Comparison of ENCODE assay signal across 8 mouse cellular contexts in the genomic region with DNA sequence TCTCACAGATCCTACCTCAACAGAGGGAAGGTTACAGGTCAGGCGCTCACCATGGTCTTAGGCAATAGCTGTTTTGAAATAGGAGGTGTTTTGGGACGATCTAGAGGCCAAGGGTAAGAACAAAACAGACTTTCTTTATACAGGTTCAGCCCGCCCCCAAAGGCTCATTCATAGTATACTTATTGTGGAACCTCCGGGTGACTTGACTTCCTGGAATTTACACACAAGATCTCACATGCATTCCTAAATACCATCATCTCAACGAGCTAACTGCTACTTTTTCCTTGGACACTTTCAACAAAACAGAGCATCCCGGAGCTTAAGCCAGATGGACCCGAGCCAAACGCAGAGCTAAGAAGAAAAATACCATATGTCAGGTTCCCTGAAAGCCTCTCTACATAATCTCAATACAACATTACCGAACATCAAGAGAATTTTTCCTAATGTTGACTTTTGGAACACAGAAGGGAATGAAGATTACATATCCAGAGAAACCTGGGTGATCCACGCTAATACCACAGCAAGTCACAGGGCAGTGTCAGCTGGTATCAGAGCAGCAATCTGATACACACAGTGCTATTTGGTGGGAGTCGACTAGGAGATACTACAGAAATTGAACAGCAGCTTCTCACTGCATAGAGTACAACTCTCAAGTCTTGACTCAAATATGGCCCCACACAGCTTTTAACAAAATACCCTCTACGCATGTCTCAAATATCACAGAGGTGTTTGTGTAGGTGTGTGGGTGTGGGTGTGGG. TPM values are rescaled to one million over a fixed set of nuclear protein-coding genes. Genes with fewer than 3 reads are reported as not detected.
A peak's percentile ranks its signal among the peaks of the same experiment; 100 is the strongest.
DNase-seq lines count a peak whose midpoint lies in the region; ATAC-seq and TF ChIP-seq lines count a peak whose summit lies in the region.

No protein-coding gene starts in this region.

- no peak overlapping the region for H3K4me2 ChIP-seq in lung, embryonic 16.5 days (ENCODE audit: low read depth, low read length)
- H3K4me2 ChIP-seq in midbrain, embryonic 13.5 days (replicated peaks) = no peak overlapping the region

- no peak for TF ChIP-seq POLR2A in lung, adult 2 months (IDR thresholded peaks at IDR 0.05; ENCODE audit: borderline replicate concordance, extremely low read depth, low read depth, low read length)

- H3K4me1 ChIP-seq in lung, embryonic 16.5 days (replicated peaks; ENCODE audit: control insufficient read depth, insufficient read depth, low read length) = peaks cover 13% of the 10 kb centered on the region
- peaks cover 4% of the 10 kb centered on the region; the same call in 1 of the 2 replicates for H3K4me1 ChIP-seq in lung, adult 2 months (ENCODE audit: control insufficient read depth, insufficient read depth, low read length)
- 0 out of 2 replicates have a peak, but pooled peaks cover 6% of the 10 kb centered on the region for H3K4me1 ChIP-seq in midbrain, embryonic 13.5 days (replicated peaks)

- no peak for DNase-seq in frontal cortex, postnatal 14 days (ENCODE audit: low spot score in 2 of 2)
- no peak for DNase-seq in lung, adult 2 months
- peak; percentile 54 for DNase-seq in heart, postnatal 4 days
- peak; percentile 33 for DNase-seq in right cerebral cortex, postnatal 14 days
- no peak for DNase-seq in lung, postnatal 25 days (ENCODE audit: low spot score)

- no peaks in the 10 kb centered on the region for H3K27me3 ChIP-seq in lung, embryonic 16.5 days (ENCODE audit: control insufficient read depth, insufficient read depth, low read depth, low read length)
- no peaks in the 10 kb centered on the region for H3K27me3 ChIP-seq in midbrain, embryonic 13.5 days

- H3K36me3 ChIP-seq in lung, embryonic 16.5 days (ENCODE audit: control insufficient read depth, insufficient read depth, low read length) = peaks cover 5% of the 10 kb centered on the region; the same call in 1 of the 2 replicates
- peaks cover 5% of the 10 kb centered on the region for H3K36me3 ChIP-seq in midbrain, embryonic 13.5 days

- no peak overlapping the region; the same call in 1 of the 2 replicates for H3K27ac ChIP-seq in lung, embryonic 16.5 days (ENCODE audit: low read length)
- H3K27ac ChIP-seq in midbrain, embryonic 13.5 days = no peak overlapping the region

- H3K4me3 ChIP-seq in lung, embryonic 16.5 days (ENCODE audit: low read length) = no peak overlapping the region
- H3K4me3 ChIP-seq in lung, adult 2 months (replicated peaks; ENCODE audit: extremely low read depth, low read depth, low read length) = no peak overlapping the region
- H3K4me3 ChIP-seq in midbrain, embryonic 13.5 days (replicated peaks) = no peak overlapping the region

- TF ChIP-seq CTCF in lung, adult 2 months (IDR thresholded peaks at IDR 0.05; ENCODE audit: insufficient read depth, low read length) = no peak

- peak; percentile 92 for ATAC-seq in frontal cortex, adult (ENCODE audit: low TSS enrichment)
- ATAC-seq in lung, embryonic 16.5 days (ENCODE audit: low read depth) = peak; percentile 65
- no peak for ATAC-seq in midbrain, embryonic 13.5 days

- no peaks in the 10 kb centered on the region for H3K9me3 ChIP-seq in lung, embryonic 16.5 days (ENCODE audit: control insufficient read depth, low read length)
- no peaks in the 10 kb centered on the region for H3K9me3 ChIP-seq in midbrain, embryonic 13.5 days

- H3K9ac ChIP-seq in lung, embryonic 16.5 days (ENCODE audit: low read length) = no peak overlapping the region
- H3K9ac ChIP-seq in midbrain, embryonic 13.5 days (replicated peaks) = no peak overlapping the region

- 36% methylated on average over 12 of the region's 12 CpGs for WGBS in lung, embryonic 16.5 days
- 42% methylated on average over 12 of the region's 12 CpGs for WGBS in lung, adult 2 months
- 81% methylated on average over 12 of the region's 12 CpGs for WGBS in midbrain, embryonic 13.5 days

RNA-seq across cellular contexts. Expression of a gene that starts 14.3 kb away (rescaled TPM):
- 49.2 and 51.9 TPM in 2 replicates for polyA plus RNA-seq in lung, embryonic 16.5 days (2015; fragmentation: Nextera tagmentation; extraction: Ambion mirVana)
- 35.2 and 40.3 TPM in 2 replicates for polyA plus RNA-seq in lung, adult 2 months (2012; rRNA removed)
- total RNA-seq in heart, postnatal 4 days (2021) = 10 to 100 TPM; 39.7 to 40.6 TPM
- polyA plus RNA-seq in midbrain, embryonic 13.5 days (2015; fragmentation: Nextera tagmentation; extraction: Ambion mirVana) = 28.8 and 31.1 TPM in 2 replicates

Comparison
In these comparisons a context has a peak if more than half of its experiments do, and no peak if none do; other contexts are left out.
1. DNase-seq: peak in heart, postnatal 4 days (single experiment) and right cerebral cortex, postnatal 14 days (single experiment); none in frontal cortex, postnatal 14 days (0 of 2), lung, adult 2 months (single experiment) and lung, postnatal 25 days (single experiment).